Mouse (Mus musculus): ENCODE measurements around the gene Agt. TPM values are rescaled to one million over a fixed set of nuclear protein-coding genes. Genes with fewer than 3 reads are reported as not detected.

Gene Agt
- polyA plus RNA-seq, 1 experiment, result 1.8 TPM

- DNase-seq (ENCODE audit: low spot score), result no peak
These were observed 14.3 kb downstream of the Agt start for GRCm38 (mm10) chr8:124555113-124555750.

GRCm38 (mm10) chr8:124551011-124551661 is 18.4 kb downstream of the Agt start:
- no peak for DNase-seq (ENCODE audit: low spot score)

GRCm38 (mm10) chr8:124548187-124548586 is 21.3 kb downstream of the Agt start:
- DNase-seq (ENCODE audit: low spot score), result no peak

GRCm38 (mm10) chr8:124547269-124547668 is 22.2 kb downstream of the Agt start:
- no peak for DNase-seq (ENCODE audit: low spot score)

- no peak for DNase-seq (ENCODE audit: low spot score)
These were observed 22.7 kb downstream of the Agt start for GRCm38 (mm10) chr8:124546815-124547214.

GRCm38 (mm10) chr8:124546371-124546770 is 23.1 kb downstream of the Agt start:
- no peak for DNase-seq (ENCODE audit: low spot score)

GRCm38 (mm10) chr8:124543272-124543671 is 26.2 kb downstream of the Agt start:
- no peak for DNase-seq (ENCODE audit: low spot score)

GRCm38 (mm10) chr8:124542001-124542400 is 27.5 kb downstream of the Agt start:
- DNase-seq (ENCODE audit: low spot score), result no peak

GRCm38 (mm10) chr8:124540906-124541305 is 28.6 kb downstream of the Agt start:
- DNase-seq (ENCODE audit: low spot score), result no peak

GRCm38 (mm10) chr8:124535451-124535850 is 34.1 kb downstream of the Agt start:
- no peak for DNase-seq (ENCODE audit: low spot score)

- DNase-seq (ENCODE audit: low spot score), result no peak
These were observed 36.9 kb downstream of the Agt start for GRCm38 (mm10) chr8:124532626-124533025.

- DNase-seq (ENCODE audit: low spot score), result no peak
These were observed 38.5 kb downstream of the Agt start for GRCm38 (mm10) chr8:124530996-124531395.

- no peak for DNase-seq (ENCODE audit: low spot score)
These were observed 39.0 kb downstream of the Agt start for GRCm38 (mm10) chr8:124530556-124530955.

- DNase-seq (ENCODE audit: low spot score), result no peak
These were observed 39.4 kb downstream of the Agt start for GRCm38 (mm10) chr8:124530076-124530475.

GRCm38 (mm10) chr8:124526261-124526660 is 43.2 kb downstream of the Agt start:
- no peak for DNase-seq (ENCODE audit: low spot score)

- DNase-seq (ENCODE audit: low spot score), result no peak
These were observed 47.6 kb downstream of the Agt start for GRCm38 (mm10) chr8:124521946-124522345.

GRCm38 (mm10) chr8:124520249-124521080 is 49.0 kb downstream of the Agt start, which contains the start of gene Cog2:
TSS of gene Cog2 (plus strand) at chr8:124520767.
- peak; percentile 72 for DNase-seq (ENCODE audit: low spot score)

- DNase-seq (ENCODE audit: low spot score), result no peak
These were observed 52.4 kb downstream of the Agt start for GRCm38 (mm10) chr8:124517142-124517541.

- no peak for DNase-seq (ENCODE audit: low spot score)
These were observed 53.0 kb downstream of the Agt start for GRCm38 (mm10) chr8:124516525-124516924.

GRCm38 (mm10) chr8:124516039-124516438 is 53.5 kb downstream of the Agt start:
- no peak for DNase-seq (ENCODE audit: low spot score)

GRCm38 (mm10) chr8:124509156-124509555 is 60.4 kb downstream of the Agt start:
- DNase-seq (ENCODE audit: low spot score), result no peak

- no peak for DNase-seq (ENCODE audit: low spot score)
These were observed 61.2 kb downstream of the Agt start for GRCm38 (mm10) chr8:124508321-124508695.
